Mouse (Mus musculus): ENCODE measurements around the gene Ldb2.

DNA sequence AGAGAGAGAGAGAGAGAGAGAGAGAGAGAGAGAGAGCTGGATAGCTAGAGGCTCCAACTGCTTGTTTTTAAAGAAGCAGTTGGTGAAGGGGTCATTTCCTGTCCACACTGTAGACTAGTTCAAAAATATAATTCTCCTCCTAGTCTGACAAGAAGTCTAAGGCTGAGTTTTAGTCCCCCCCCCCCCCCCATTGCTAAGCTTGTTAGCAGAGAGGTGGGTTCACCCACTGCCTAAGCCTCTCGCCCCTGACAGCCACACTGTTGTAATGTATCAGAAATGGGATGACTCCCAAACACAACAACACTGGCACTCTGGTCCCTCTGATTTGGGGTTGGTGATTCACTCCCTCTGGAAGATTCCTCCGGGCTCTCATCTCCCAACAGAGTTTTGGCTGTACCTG is 381 bp upstream of the Ldb2 start:
- TF ChIP-seq POLR2A (IDR thresholded peaks at IDR 0.05; ENCODE audit: control insufficient read depth in 1 of 2, insufficient read depth in 1 of 2, low read depth in 1 of 2, low read length in 2 of 2, poor library complexity in 1 of 2): no peak
- no peak for TF ChIP-seq CTCF (IDR thresholded peaks at IDR 0.05 in 2 of 3, conservative IDR thresholded peaks at IDR 0.05 in 1 of 3; ENCODE audit: control insufficient read depth in 1 of 3, insufficient read depth in 1 of 3, low read depth in 2 of 3, low read length in 3 of 3, poor library complexity in 1 of 3, severe bottlenecking in 1 of 3)
- TF ChIP-seq KAT2A (conservative IDR thresholded peaks at IDR 0.05; ENCODE audit: low read depth, low read length): no peak
- no peak for TF ChIP-seq ZC3H11A (IDR thresholded peaks at IDR 0.05; ENCODE audit: low read depth, low read length)
- TF ChIP-seq ZNF384 (IDR thresholded peaks at IDR 0.05; ENCODE audit: low read depth, low read length): no peak
- no peak for TF ChIP-seq USF1 (IDR thresholded peaks at IDR 0.05; ENCODE audit: low read depth, low read length)
